Mouse (Mus musculus): ENCODE data around the gene Sult6b2.

DNA sequence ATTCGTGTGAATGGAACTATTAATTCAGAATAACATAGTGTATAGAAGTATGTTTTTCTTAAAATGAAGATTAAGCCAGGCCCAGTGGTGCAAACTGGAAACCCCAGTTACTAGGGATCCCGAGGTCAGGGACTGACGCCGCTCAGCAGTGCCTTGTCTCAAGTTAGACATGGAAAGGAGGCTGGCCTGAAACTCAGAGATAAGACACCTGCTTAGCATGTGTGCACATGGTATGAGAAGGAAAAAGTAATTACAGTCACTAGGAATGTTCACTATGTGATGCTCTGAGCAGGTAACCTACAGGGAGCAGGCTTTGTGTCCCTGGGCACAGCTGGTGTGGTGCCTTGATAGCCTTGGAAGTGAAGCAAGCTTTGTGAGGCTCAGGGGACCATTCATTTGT lies 32.7 kb downstream of the Sult6b2 start:
- TF ChIP-seq CTCF (IDR thresholded peaks at IDR 0.05; ENCODE audit: low read depth) (no peak), EP300 (IDR thresholded peaks at IDR 0.05; ENCODE audit: low read depth) (no peak)

Measured in heart, postnatal 0 days (tissue).